Mouse (Mus musculus): ENCODE data around the gene Sept8. TPM values are rescaled to one million over a fixed set of nuclear protein-coding genes. Genes with fewer than 3 reads are reported as not detected.

The Sept8 gene
- polyA plus RNA-seq, 1 experiment = 15.6 TPM

DNA sequence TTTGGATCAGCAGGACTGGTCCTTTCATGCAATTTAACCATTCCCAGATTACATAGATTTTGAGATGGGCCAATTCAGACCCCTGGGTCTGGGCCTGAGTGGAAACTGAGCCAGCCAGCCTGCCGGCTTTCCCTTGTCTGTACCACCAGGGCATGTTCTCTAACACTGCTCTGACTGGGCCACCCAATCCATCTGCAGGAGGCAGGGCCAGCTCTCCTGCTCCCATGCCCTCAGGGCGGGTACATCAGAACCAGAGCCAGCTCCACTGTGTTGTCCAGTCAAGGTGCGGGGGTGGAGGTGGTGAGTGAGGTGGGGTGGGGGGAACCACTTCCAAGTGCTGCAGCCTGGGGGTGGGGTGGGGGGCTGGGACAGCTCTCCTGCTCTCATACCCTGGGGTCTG is 32.7 kb upstream of the Sept8 start:
- Histone ChIP-seq H3K27me3 (replicated peaks; ENCODE audit: control insufficient read depth, insufficient read depth, low read length) (no peaks in the 10 kb centered on the region), H3K27ac (ENCODE audit: insufficient read depth, low read depth, low read length) (no peak overlapping the region), H3K4me3 (ENCODE audit: insufficient read depth, low read depth, low read length) (no peak overlapping the region), H3K36me3 (ENCODE audit: control insufficient read depth, insufficient read depth, low read length) (no peaks in the 10 kb centered on the region), H3K4me1 (ENCODE audit: control insufficient read depth, insufficient read depth, low read length) (no peaks in the 10 kb centered on the region)
- WGBS = 65% methylated on average over 3 of the region's 3 CpGs
- no peak for DNase-seq
- TF ChIP-seq POLR2A (IDR thresholded peaks at IDR 0.05; ENCODE audit: low read depth, low read length) = no peak

DNA sequence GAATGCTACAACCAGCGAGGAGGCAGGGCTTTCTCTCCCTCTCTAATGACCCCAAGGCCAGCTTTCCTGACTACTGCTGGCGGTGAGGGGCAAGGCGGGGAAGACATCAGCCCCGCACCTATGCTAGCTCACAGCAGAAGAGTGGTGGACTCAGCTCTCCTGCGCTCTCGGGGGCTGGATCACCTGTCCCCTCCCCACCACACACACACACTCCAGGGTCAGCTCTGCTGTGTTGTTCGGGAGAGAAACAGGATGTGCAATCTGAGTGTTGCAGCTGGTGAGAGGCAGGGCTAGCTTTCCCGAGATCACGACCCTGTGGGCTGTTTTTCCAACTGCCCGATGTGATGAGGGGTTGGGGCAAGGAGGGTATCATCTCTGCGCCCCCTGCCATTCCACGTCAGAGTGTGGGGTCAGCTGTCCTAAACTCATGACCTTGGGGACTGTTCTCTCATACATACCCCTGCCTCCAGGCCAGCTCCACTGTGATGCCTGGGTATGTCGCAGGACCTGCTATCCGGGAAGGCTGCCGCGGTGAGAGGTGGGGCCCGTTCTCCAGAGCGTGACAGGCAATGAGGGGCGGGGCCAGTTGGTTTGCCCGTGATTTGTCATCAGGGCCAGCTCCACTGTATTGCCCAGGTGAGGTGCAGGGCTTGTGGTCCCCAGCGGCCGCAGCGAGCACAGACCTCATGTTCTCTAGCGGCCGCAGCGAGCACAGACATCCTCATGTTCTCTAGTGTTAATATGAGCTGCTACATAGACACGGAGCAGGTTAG is 32.0 kb upstream of the Sept8 start:
- peak; percentile 64 for DNase-seq
- no peak overlapping the region for H3K27ac ChIP-seq (ENCODE audit: insufficient read depth, low read depth, low read length)
- H3K4me1 ChIP-seq (ENCODE audit: control insufficient read depth, insufficient read depth, low read length) = no peaks in the 10 kb centered on the region
- WGBS = 10% methylated on average over 27 of the region's 27 CpGs
- TF ChIP-seq CTCF (conservative IDR thresholded peaks at IDR 0.05; ENCODE audit: insufficient read depth, insufficient read length, low read depth, low read length) (no peak), POLR2A (IDR thresholded peaks at IDR 0.05; ENCODE audit: low read depth, low read length) (no peak)
- H3K36me3 ChIP-seq (ENCODE audit: control insufficient read depth, insufficient read depth, low read length) = no peaks in the 10 kb centered on the region
- H3K4me3 ChIP-seq (ENCODE audit: insufficient read depth, low read depth, low read length) = no peak overlapping the region
- no peaks in the 10 kb centered on the region for H3K27me3 ChIP-seq (replicated peaks; ENCODE audit: control insufficient read depth, insufficient read depth, low read length)

DNA sequence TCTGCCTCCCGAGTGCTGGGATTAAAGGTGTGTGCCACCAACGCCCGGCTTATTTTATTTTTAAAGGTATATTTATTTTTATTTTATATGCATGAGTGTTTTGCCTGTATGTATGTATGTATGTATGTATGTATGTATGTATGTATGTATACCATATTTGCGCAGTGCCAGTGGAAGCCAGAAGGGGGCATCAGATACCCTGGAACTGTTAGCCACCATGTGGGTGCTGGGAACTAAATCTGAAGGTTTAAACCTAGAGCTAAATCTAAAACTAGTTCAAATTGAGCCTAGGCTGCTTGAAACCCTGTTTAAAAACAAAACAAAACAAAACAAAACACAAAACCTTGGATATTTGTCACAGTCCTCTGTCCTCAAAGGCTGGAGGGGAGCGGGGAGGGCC is 30.1 kb upstream of the Sept8 start:
- H3K4me1 ChIP-seq (ENCODE audit: control insufficient read depth, insufficient read depth, low read length) = no peaks in the 10 kb centered on the region
- H3K27ac ChIP-seq (ENCODE audit: insufficient read depth, low read depth, low read length) = no peak overlapping the region
- no peak overlapping the region for H3K4me3 ChIP-seq (ENCODE audit: insufficient read depth, low read depth, low read length)
- no peaks in the 10 kb centered on the region for H3K36me3 ChIP-seq (ENCODE audit: control insufficient read depth, insufficient read depth, low read length)
- no peaks in the 10 kb centered on the region for H3K27me3 ChIP-seq (replicated peaks; ENCODE audit: control insufficient read depth, insufficient read depth, low read length)
- TF ChIP-seq POLR2A (IDR thresholded peaks at IDR 0.05; ENCODE audit: low read depth, low read length) (no peak), CTCF (conservative IDR thresholded peaks at IDR 0.05; ENCODE audit: insufficient read depth, insufficient read length, low read depth, low read length) (no peak)
- WGBS = 97% methylated on average over 5 of the region's 5 CpGs
- DNase-seq = no peak

DNA sequence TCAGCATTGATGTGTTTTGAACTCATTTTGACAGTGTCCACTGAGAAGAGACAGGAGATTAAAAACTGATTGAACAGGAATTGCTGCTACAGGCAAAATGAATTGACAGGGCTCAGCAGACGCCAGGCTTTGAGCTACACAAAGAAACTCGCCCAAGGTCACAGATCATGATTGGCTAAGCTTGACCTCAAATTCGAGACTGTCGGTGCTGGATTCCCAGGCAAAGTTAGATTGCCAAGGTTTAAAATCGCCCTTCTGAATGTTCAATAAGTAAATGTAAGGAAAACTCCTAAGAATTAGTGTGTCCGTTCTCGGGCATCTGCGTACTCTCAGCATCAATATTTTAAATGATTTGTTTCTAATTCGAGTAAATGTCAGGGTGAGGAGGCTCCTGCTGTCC is 29.6 kb upstream of the Sept8 start:
- Histone ChIP-seq H3K4me3 (ENCODE audit: insufficient read depth, low read depth, low read length) (no peak overlapping the region), H3K4me1 (ENCODE audit: control insufficient read depth, insufficient read depth, low read length) (no peaks in the 10 kb centered on the region), H3K36me3 (ENCODE audit: control insufficient read depth, insufficient read depth, low read length) (no peaks in the 10 kb centered on the region), H3K27ac (ENCODE audit: insufficient read depth, low read depth, low read length) (no peak overlapping the region), H3K27me3 (replicated peaks; ENCODE audit: control insufficient read depth, insufficient read depth, low read length) (no peaks in the 10 kb centered on the region)
- no peak for DNase-seq
- WGBS = 90% methylated on average over 9 of the region's 9 CpGs
- TF ChIP-seq POLR2A (IDR thresholded peaks at IDR 0.05; ENCODE audit: low read depth, low read length) = no peak
- TF ChIP-seq CTCF (conservative IDR thresholded peaks at IDR 0.05; ENCODE audit: insufficient read depth, insufficient read length, low read depth, low read length) = no peak

DNA sequence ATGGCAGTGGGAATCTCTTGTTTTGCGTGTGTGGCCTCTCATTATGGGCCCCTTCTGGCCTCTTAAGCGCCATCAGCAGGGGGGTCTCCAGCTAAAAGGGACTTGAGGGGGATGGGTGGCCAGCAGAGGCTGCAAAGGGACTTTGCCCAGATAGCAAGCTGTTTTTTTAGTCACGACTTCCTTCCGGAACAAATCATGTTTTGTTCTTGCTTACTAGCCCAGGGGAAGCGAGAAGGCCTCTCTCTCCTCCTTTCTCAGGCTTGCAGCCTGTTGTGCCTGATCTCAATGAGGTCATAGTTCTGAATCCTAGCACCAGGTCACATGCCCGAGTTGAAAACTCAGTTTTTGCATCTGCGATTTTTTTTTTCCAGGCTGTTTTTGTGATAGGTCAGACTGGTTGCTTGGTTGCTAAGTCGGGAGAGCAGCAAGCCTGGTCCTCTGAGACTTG is 27.1 kb upstream of the Sept8 start:
- WGBS = 44% methylated on average over 8 of the region's 8 CpGs
- TF ChIP-seq POLR2A (IDR thresholded peaks at IDR 0.05; ENCODE audit: low read depth, low read length) (no peak), CTCF (conservative IDR thresholded peaks at IDR 0.05; ENCODE audit: insufficient read depth, insufficient read length, low read depth, low read length) (no peak)
- H3K27me3 ChIP-seq (replicated peaks; ENCODE audit: control insufficient read depth, insufficient read depth, low read length) = no peaks in the 10 kb centered on the region
- H3K4me1 ChIP-seq (ENCODE audit: control insufficient read depth, insufficient read depth, low read length) = no peaks in the 10 kb centered on the region
- no peaks in the 10 kb centered on the region for H3K36me3 ChIP-seq (ENCODE audit: control insufficient read depth, insufficient read depth, low read length)
- H3K27ac ChIP-seq (ENCODE audit: insufficient read depth, low read depth, low read length) = no peak overlapping the region
- DNase-seq = no peak
- no peak overlapping the region for H3K4me3 ChIP-seq (ENCODE audit: insufficient read depth, low read depth, low read length)

DNA sequence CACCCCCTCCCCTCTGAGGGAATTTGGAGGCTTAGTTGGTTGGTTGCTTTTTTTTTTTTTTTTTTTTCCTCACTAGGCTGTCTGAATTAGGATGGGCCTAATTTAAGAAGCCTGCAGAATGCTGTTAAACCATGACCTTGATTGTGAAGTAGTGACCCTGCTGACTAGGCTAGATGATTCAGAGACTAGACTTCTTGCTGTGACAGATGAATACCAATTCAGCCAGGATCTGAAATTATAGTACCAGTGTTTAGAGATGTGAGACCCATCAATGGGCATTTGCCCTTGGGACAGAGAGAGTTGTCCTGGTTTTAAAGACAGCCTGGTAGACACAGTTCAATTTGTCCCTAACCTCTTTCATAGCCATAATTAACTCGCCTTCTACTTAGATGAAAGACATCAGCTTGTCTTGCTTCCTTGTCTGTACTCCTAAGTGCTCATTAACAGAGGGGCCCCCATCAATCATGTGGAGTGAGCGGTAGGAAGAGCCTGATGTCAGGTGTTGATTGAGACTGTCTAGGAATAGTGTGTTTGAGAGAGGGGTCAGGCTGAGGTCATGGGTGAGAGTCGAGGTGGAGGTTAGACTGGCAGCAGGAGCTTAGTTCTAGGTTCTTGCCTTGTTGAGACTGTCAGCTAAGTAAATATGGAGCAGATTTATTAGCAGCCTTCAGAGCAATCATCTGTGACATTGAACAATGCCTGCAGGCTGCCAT is 25.7 kb upstream of the Sept8 start:
- no peak for DNase-seq
- no peak for TF ChIP-seq CTCF (conservative IDR thresholded peaks at IDR 0.05; ENCODE audit: insufficient read depth, insufficient read length, low read depth, low read length)
- no peak for TF ChIP-seq POLR2A (IDR thresholded peaks at IDR 0.05; ENCODE audit: low read depth, low read length)
- no peak overlapping the region for H3K4me3 ChIP-seq (ENCODE audit: insufficient read depth, low read depth, low read length)
- 68% methylated on average over 3 of the region's 3 CpGs for WGBS
- H3K27ac ChIP-seq (ENCODE audit: insufficient read depth, low read depth, low read length) = no peak overlapping the region
- no peaks in the 10 kb centered on the region for H3K4me1 ChIP-seq (ENCODE audit: control insufficient read depth, insufficient read depth, low read length)
- no peaks in the 10 kb centered on the region for H3K27me3 ChIP-seq (replicated peaks; ENCODE audit: control insufficient read depth, insufficient read depth, low read length)
- H3K36me3 ChIP-seq (ENCODE audit: control insufficient read depth, insufficient read depth, low read length) = no peaks in the 10 kb centered on the region

DNA sequence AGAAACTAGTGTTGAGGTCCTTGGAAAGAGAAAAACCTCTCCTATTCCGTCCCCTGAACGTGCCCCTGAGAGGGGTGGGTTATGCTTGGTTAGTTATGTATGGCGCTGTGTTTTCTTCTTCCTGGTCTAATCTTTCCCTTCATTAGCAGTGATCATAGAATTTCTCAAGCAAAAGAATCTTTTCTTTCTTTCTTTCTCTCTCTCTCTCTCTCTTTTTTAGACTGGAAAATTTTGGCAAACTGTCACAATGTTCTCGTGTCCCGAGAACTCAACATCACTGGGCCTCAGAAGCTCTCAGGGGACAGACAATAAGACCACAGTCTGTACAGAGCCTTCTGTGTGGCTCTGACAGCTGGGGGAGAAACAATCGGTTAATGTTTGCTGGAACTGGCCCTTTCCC is 23.6 kb upstream of the Sept8 start:
- no peak for TF ChIP-seq POLR2A (IDR thresholded peaks at IDR 0.05; ENCODE audit: low read depth, low read length)
- no peak for TF ChIP-seq CTCF (conservative IDR thresholded peaks at IDR 0.05; ENCODE audit: insufficient read depth, insufficient read length, low read depth, low read length)
- Histone ChIP-seq H3K27ac (ENCODE audit: insufficient read depth, low read depth, low read length) (no peak overlapping the region), H3K36me3 (ENCODE audit: control insufficient read depth, insufficient read depth, low read length) (no peaks in the 10 kb centered on the region), H3K4me3 (ENCODE audit: insufficient read depth, low read depth, low read length) (no peak overlapping the region), H3K4me1 (ENCODE audit: control insufficient read depth, insufficient read depth, low read length) (no peaks in the 10 kb centered on the region), H3K27me3 (replicated peaks; ENCODE audit: control insufficient read depth, insufficient read depth, low read length) (no peaks in the 10 kb centered on the region)
- 49% methylated on average over 6 of the region's 6 CpGs for WGBS
- DNase-seq = no peak

Data from kidney, adult 2 months (tissue).